Mouse (Mus musculus): ENCODE results near the gene Cops2. TPM values are rescaled to one million over a fixed set of nuclear protein-coding genes. Genes with fewer than 3 reads are reported as not detected.

Cops2 gene
- polyA plus RNA-seq, 1 experiment from 2014 or later = 58.0 TPM

- Histone ChIP-seq H3K27ac (replicated peaks) (no peak overlapping the region), H3K4me1 (no peaks in the 10 kb centered on the region), H3K9me3 (replicated peaks) (no peaks in the 10 kb centered on the region), H3K36me3 (no peaks in the 10 kb centered on the region), H3K27me3 (replicated peaks) (no peaks in the 10 kb centered on the region), H3K9ac (replicated peaks) (no peak overlapping the region), H3K4me2 (no peak overlapping the region), H3K4me3 (replicated peaks) (no peak overlapping the region)
- ATAC-seq (ENCODE audit: low FRiP score) = no peak
- 80% methylated on average over 9 of the region's 9 CpGs for WGBS
Observed at GRCm38 (mm10) chr2:125813972-125814595, 44.9 kb downstream of the Cops2 start.

GRCm38 (mm10) chr2:125811332-125811731 is 47.6 kb downstream of the Cops2 start:
- no peaks in the 10 kb centered on the region for H3K9me3 ChIP-seq (replicated peaks)
- H3K27ac ChIP-seq (replicated peaks) = no peak overlapping the region
- no peak for ATAC-seq (ENCODE audit: low FRiP score)
- no peak overlapping the region for H3K4me3 ChIP-seq (replicated peaks)
- no peak overlapping the region for H3K9ac ChIP-seq (replicated peaks)
- WGBS = 82% methylated on average over 2 of the region's 2 CpGs
- H3K27me3 ChIP-seq (replicated peaks) = no peaks in the 10 kb centered on the region
- H3K36me3 ChIP-seq = no peaks in the 10 kb centered on the region
- H3K4me1 ChIP-seq = no peaks in the 10 kb centered on the region
- H3K4me2 ChIP-seq = no peak overlapping the region

GRCm38 (mm10) chr2:125809551-125809950 is 49.4 kb downstream of the Cops2 start:
- H3K9me3 ChIP-seq (replicated peaks) = no peaks in the 10 kb centered on the region; the same call in 1 of the 2 replicates
- H3K27me3 ChIP-seq (replicated peaks) = no peaks in the 10 kb centered on the region
- no peak overlapping the region for H3K4me2 ChIP-seq
- H3K4me1 ChIP-seq = no peaks in the 10 kb centered on the region
- no peak overlapping the region for H3K9ac ChIP-seq (replicated peaks)
- no peak overlapping the region for H3K4me3 ChIP-seq (replicated peaks)
- no peak overlapping the region for H3K27ac ChIP-seq (replicated peaks)
- 79% methylated on average over 7 of the region's 7 CpGs for WGBS
- ATAC-seq (ENCODE audit: low FRiP score) = no peak
- H3K36me3 ChIP-seq = no peaks in the 10 kb centered on the region

- no peak overlapping the region for H3K4me2 ChIP-seq
- no peak overlapping the region for H3K4me3 ChIP-seq (replicated peaks)
- no peaks in the 10 kb centered on the region; the same call in 1 of the 2 replicates for H3K9me3 ChIP-seq (replicated peaks)
- H3K36me3 ChIP-seq = no peaks in the 10 kb centered on the region
- no peak for ATAC-seq (ENCODE audit: low FRiP score)
- no peak overlapping the region for H3K9ac ChIP-seq (replicated peaks)
- 0 out of 2 replicates have a peak, but pooled peaks cover 4% of the 10 kb centered on the region for H3K4me1 ChIP-seq
- H3K27me3 ChIP-seq (replicated peaks) = no peaks in the 10 kb centered on the region
- no peak overlapping the region for H3K27ac ChIP-seq (replicated peaks)
- WGBS = 36% methylated on average over 1 of the region's 1 CpGs
Observed at GRCm38 (mm10) chr2:125805826-125806225, 53.1 kb downstream of the Cops2 start.

- Histone ChIP-seq H3K4me2 (no peak overlapping the region), H3K27ac (replicated peaks) (no peak overlapping the region), H3K9ac (replicated peaks) (no peak overlapping the region), H3K27me3 (replicated peaks) (no peaks in the 10 kb centered on the region), H3K4me1 (0 out of 2 replicates have a peak, but pooled peaks cover 5% of the 10 kb centered on the region), H3K4me3 (replicated peaks) (no peak overlapping the region), H3K36me3 (no peaks in the 10 kb centered on the region), H3K9me3 (replicated peaks) (no peaks in the 10 kb centered on the region; the same call in 1 of the 2 replicates)
- 78% methylated on average over 4 of the region's 4 CpGs for WGBS
- no peak for ATAC-seq (ENCODE audit: low FRiP score)
Observed at GRCm38 (mm10) chr2:125801947-125802346, 57.0 kb downstream of the Cops2 start.

GRCm38 (mm10) chr2:125801038-125801437 is 57.9 kb downstream of the Cops2 start:
- ATAC-seq (ENCODE audit: low FRiP score) = no peak
- no peaks in the 10 kb centered on the region; the same call in 1 of the 2 replicates for H3K9me3 ChIP-seq (replicated peaks)
- no peak overlapping the region for H3K4me2 ChIP-seq
- WGBS = 77% methylated on average over 8 of the region's 8 CpGs
- H3K4me1 ChIP-seq = 0 out of 2 replicates have a peak, but pooled peaks cover 5% of the 10 kb centered on the region
- H3K27ac ChIP-seq (replicated peaks) = no peak overlapping the region
- no peak overlapping the region for H3K9ac ChIP-seq (replicated peaks)
- no peaks in the 10 kb centered on the region for H3K36me3 ChIP-seq
- no peaks in the 10 kb centered on the region for H3K27me3 ChIP-seq (replicated peaks)
- H3K4me3 ChIP-seq (replicated peaks) = no peak overlapping the region

GRCm38 (mm10) chr2:125800428-125800827 is 58.5 kb downstream of the Cops2 start:
- Histone ChIP-seq H3K9ac (replicated peaks) (no peak overlapping the region), H3K36me3 (no peaks in the 10 kb centered on the region), H3K27me3 (replicated peaks) (no peaks in the 10 kb centered on the region), H3K4me1 (0 out of 2 replicates have a peak, but pooled peaks cover 5% of the 10 kb centered on the region), H3K27ac (replicated peaks) (no peak overlapping the region), H3K4me2 (no peak overlapping the region), H3K4me3 (replicated peaks) (no peak overlapping the region), H3K9me3 (replicated peaks) (no peaks in the 10 kb centered on the region)
- ATAC-seq (ENCODE audit: low FRiP score) = no peak
- WGBS = 83% methylated on average over 4 of the region's 4 CpGs

GRCm38 (mm10) chr2:125797872-125798271 is 61.1 kb downstream of the Cops2 start:
- ATAC-seq (ENCODE audit: low FRiP score) = no peak
- no peak overlapping the region for H3K9ac ChIP-seq (replicated peaks)
- H3K4me3 ChIP-seq (replicated peaks) = no peak overlapping the region
- H3K4me1 ChIP-seq = 0 out of 2 replicates have a peak, but pooled peaks cover 5% of the 10 kb centered on the region
- no peaks in the 10 kb centered on the region for H3K36me3 ChIP-seq
- H3K27ac ChIP-seq (replicated peaks) = no peak overlapping the region
- no peaks in the 10 kb centered on the region for H3K9me3 ChIP-seq (replicated peaks)
- H3K27me3 ChIP-seq (replicated peaks) = no peaks in the 10 kb centered on the region
- no peak overlapping the region for H3K4me2 ChIP-seq

GRCm38 (mm10) chr2:125795118-125795517 is 63.8 kb downstream of the Cops2 start:
- H3K27ac ChIP-seq (replicated peaks) = no peak overlapping the region
- H3K27me3 ChIP-seq (replicated peaks) = no peaks in the 10 kb centered on the region
- H3K36me3 ChIP-seq = no peaks in the 10 kb centered on the region
- H3K9me3 ChIP-seq (replicated peaks) = no peaks in the 10 kb centered on the region
- no peak overlapping the region for H3K4me3 ChIP-seq (replicated peaks)
- ATAC-seq (ENCODE audit: low FRiP score) = no peak
- WGBS = 88% methylated on average over 2 of the region's 2 CpGs
- no peaks in the 10 kb centered on the region for H3K4me1 ChIP-seq
- no peak overlapping the region for H3K9ac ChIP-seq (replicated peaks)
- H3K4me2 ChIP-seq = no peak overlapping the region

GRCm38 (mm10) chr2:125794166-125794565 is 64.8 kb downstream of the Cops2 start:
- H3K27ac ChIP-seq (replicated peaks) = no peak overlapping the region
- no peaks in the 10 kb centered on the region for H3K9me3 ChIP-seq (replicated peaks)
- H3K4me2 ChIP-seq = no peak overlapping the region
- H3K9ac ChIP-seq (replicated peaks) = no peak overlapping the region
- no peak for ATAC-seq (ENCODE audit: low FRiP score)
- H3K27me3 ChIP-seq (replicated peaks) = no peaks in the 10 kb centered on the region
- 77% methylated on average over 2 of the region's 2 CpGs for WGBS
- H3K36me3 ChIP-seq = no peaks in the 10 kb centered on the region
- no peak overlapping the region for H3K4me3 ChIP-seq (replicated peaks)
- H3K4me1 ChIP-seq = no peaks in the 10 kb centered on the region

- no peaks in the 10 kb centered on the region for H3K9me3 ChIP-seq (replicated peaks)
- WGBS = 89% methylated on average over 11 of the region's 11 CpGs
Observed at GRCm38 (mm10) chr2:125792879-125793261, 66.1 kb downstream of the Cops2 start.

GRCm38 (mm10) chr2:125792144-125792878 is 66.6 kb downstream of the Cops2 start:
- H3K9me3 ChIP-seq (replicated peaks) = no peaks in the 10 kb centered on the region
- no peak overlapping the region for H3K4me3 ChIP-seq (replicated peaks)
- no peaks in the 10 kb centered on the region for H3K27me3 ChIP-seq (replicated peaks)
- H3K4me2 ChIP-seq = no peak overlapping the region
- ATAC-seq (ENCODE audit: low FRiP score) = no peak
- H3K27ac ChIP-seq (replicated peaks) = no peak overlapping the region
- no peaks in the 10 kb centered on the region for H3K36me3 ChIP-seq
- no peaks in the 10 kb centered on the region for H3K4me1 ChIP-seq
- 67% methylated on average over 2 of the region's 2 CpGs for WGBS
- H3K9ac ChIP-seq (replicated peaks) = no peak overlapping the region

More at GRCm38 (mm10) chr2:125792879-125793261, 66.1 kb downstream of the Cops2 start:
- no peak for ATAC-seq (ENCODE audit: low FRiP score)
- Histone ChIP-seq H3K9ac (replicated peaks) (no peak overlapping the region), H3K27ac (replicated peaks) (no peak overlapping the region), H3K4me3 (replicated peaks) (no peak overlapping the region), H3K27me3 (replicated peaks) (no peaks in the 10 kb centered on the region), H3K4me2 (no peak overlapping the region), H3K4me1 (no peaks in the 10 kb centered on the region), H3K36me3 (no peaks in the 10 kb centered on the region)
